Mouse (Mus musculus): Measurements from ENCODE around the gene Igsf11. TPM values are rescaled to one million over a fixed set of nuclear protein-coding genes. Genes with fewer than 3 reads are reported as not detected.
"Not testable (repeated sequence)": the region's sequence is repeated elsewhere in the genome, so short reads cannot be mapped to it uniquely, and the experiment has no call there.

Gene Igsf11
- total RNA-seq, 2 experiments from 2014 or later, result 0.33 to 0.60 TPM

DNA sequence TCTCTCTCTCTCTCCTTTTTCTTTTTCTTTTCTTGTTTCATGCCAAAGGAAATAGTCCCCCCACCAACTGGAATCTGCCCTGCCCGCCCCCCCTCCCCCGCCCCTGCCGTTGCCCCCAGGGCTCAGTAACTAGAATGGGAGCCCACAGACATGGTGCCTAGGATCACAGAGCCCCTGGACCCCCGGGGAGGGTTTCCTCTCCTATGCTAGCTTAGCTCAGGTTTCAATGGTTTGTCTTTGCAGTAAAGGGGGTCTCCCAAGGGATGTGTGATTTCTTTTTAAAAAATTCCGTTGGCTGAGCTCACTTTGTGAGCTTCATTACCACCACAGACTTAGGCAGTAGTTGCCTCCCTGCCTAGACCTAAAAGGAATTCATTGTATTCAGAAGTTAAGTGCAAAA is 89.6 kb downstream of the Igsf11 start:
- intact Hi-C loops (cut with DNase I), result no loop called here
- no peak for DNase-seq

DNA sequence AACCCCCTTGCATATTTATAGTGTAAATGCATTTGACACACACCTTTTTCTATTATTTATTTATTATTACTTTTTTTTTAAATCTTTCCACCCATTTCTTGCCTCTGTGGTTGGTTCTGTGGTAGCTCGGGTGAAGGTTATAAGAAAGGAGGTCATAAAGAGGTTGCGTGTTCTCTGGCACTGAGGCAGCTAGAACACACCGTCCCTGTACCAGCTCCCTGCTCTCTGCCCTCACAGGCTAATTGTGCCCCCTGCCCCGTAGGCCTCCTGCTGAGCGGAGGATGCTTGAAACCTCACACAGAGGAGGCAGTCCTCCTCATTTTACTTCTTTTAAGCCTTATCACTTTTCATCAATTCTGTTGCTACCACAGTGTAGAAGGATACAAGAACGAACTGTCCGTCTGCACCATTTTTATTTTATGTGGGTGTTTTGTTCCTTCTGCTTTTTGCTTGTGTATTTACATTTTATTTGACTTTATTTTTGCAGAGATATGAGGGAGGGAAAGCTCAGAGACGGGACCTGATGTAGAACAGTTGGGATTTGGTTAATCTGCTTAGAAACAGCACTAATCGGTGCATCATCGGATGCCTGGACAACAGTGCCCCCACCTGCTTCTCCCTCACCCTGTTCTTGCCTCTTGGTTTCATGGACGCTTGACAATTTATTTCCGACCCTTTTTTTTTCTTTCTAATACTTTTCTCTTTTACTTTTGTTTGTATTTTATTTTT is 90.2 kb downstream of the Igsf11 start:
- DNase-seq, result no peak
- intact Hi-C loops (cut with DNase I), result no loop called here

DNA sequence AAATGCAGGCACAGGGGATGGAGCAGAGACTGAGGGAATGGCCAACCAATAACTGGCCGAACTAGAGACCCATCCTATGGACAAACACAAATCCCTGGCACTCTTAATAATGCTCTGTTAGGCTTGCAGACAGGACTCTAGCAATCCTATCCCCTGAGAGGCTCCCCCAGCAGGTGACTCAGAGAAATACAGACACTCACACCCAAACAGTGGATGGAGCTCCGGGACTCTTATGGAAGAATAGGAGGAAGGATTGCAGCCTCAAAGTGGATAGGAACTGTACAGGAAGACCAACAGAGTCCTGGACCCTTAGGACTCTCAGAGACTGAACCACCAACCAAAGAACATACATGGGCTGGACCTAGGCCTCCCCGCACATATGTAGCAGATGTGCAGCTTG is 91.4 kb downstream of the Igsf11 start:
- intact Hi-C loops (cut with DNase I); DNase-seq: not testable (repeated sequence)

DNA sequence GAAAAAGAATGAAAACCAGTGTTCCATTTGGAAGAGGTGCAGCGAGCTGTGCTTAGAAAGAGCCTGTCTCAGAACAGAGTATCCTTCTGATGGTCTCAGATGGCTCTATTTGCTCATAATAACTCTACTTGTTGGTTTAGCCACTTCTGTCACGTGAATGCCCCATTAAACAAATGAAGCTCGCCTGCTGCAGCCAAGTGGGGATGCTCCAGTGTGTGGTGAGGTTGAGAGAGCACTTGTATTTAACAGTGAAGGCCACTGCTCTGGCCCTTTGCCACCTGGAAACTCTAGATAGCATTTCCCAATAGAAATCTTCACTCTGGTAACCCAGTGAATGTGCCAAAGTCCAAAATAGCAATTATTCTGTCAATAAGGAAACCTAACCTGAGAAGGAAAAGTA is 92.9 kb downstream of the Igsf11 start:
- DNase-seq, result no peak
- intact Hi-C loops (cut with DNase I), result no loop called here

DNA sequence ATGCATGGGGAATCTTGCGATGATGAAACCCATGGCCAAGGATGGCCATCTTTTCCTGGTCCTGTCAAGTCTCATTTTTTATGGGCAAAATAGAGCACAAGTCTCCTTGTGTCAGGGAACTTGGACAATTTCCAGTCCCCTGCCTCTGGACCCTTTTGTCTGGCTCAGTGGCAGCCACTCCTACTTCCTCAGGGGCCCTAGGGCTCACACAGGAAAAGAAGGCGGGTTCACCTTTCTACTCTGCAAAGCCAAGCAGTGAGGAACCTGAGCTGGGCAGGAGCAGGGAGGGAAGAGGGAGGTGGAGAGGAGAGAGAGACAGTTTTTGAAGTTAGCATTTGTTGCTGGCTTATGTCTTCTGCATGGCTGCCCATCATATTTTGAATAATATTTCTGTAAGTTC is 93.9 kb downstream of the Igsf11 start:
- no peak for DNase-seq
- intact Hi-C loops (cut with DNase I), result no loop called here

DNA sequence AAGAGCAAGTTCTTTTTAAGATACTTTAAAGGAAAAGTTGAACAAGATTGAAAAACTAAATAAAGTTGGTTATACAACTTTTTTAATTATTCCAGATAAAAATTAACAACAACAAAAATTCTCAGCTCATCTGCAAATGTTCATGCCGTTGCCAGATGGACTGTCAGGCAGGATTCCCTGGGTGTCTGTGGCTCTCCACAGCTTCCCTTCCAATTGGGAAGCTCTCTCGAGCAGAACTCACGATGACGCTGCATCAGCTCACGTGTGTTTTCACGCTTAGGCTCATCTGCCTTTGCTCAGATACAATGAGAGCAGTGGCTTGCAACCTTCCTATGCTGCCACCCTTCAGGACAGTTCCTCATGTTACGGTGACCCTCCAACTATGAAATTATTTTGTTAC is 101.2 kb downstream of the Igsf11 start:
- no peak for DNase-seq
- intact Hi-C loops (cut with DNase I), result no loop called here

DNA sequence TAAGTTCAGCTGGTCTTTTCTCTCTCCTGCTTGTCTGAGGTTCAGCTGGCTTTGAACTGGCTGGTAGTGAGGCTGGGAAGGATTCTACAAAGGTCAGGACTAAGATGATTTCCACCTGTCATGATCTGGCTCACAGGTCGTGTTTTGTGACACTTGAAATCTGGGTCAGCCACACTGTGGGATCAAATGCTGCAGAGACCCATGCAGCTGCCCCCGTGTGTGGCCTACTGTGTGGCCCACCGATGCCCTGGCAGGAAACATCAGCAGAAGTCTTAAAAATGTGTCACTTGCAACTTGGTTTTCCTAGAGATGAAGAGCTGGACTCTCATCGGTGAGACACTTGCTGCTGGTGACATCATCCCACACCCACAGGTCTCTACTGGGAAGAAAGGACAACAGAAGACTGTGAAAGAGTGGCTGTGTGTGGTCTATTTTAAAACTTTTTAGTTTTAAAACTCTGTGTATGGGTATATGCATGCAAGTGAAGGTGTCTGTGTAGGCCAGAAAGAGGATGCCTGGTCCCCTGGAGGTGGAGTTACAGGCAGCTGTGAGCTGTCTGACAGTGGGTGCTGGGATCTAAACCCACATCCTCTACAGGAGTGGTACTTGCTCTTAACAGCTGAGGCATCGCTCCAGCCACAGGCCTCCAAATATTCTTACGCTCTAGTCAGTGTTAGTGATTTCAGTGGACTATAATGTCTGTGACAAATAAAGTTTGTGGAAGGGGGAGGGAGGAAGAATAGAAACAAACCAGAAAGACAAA is 106.2 kb downstream of the Igsf11 start:
- intact Hi-C loops (cut with DNase I), result no loop called here

DNA sequence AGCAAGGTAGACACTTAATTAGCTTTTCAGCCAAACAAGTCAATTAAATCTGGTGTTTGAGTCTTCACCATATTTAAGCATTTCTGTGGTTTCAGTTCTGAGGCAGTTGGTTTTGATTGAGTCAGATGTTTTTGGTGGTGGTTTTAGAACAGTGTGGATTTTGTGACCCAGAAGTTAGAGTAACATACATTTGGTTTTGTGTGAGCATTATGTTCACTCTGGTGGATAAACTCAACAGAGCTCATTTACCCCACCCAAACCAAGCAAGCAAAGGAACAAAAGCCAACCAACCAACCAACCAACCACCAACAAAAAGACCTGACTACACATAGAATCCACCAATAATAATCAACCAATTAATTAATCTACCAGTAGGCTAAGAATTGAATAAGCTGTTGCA is 106.8 kb downstream of the Igsf11 start:
- DNase-seq, result no peak
- intact Hi-C loops (cut with DNase I), result no loop called here

More for the DNA sequence above, 106.2 kb downstream of the Igsf11 start:
- DNase-seq, result no peak

DNA sequence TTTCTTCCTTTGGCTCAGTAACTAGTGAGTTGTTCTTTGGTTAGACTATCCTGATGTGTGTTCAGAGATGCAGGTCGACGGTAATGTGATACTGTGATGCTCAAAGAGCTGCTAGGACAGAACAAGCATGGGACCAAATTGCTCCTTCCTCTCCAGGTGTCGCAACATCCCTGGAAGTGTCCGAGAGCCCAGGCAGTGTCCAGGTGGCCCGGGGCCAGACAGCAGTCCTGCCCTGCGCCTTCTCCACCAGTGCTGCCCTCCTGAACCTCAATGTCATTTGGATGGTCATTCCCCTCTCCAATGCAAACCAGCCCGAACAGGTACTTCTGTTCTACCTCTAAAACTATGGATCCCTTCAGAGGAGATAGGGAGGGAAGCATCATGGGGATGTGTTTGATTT is 114.5 kb downstream of the Igsf11 start:
- intact Hi-C loops (cut with DNase I), result no loop called here
- no peak for DNase-seq

DNA sequence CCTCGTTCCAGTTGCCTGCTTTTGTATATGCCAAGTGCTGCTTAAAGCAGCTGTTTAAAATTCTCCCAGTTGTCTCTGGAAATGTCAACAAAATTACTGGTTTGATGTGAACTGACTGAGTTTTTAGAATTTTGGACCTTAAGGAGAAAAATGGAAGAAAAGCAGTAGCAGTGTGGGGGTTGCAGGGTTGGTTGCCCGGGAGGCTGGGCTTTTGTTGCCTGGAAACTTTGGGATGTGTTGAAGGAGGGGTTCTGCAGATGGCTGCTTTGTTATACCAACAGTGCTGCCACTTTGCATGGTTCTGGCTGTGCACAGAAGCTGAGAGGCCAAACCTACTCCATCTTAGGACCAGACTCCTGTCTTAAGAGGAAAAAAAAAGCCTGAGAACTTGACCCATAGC is 127.0 kb downstream of the Igsf11 start:
- no peak for DNase-seq
- intact Hi-C loops (cut with DNase I), result no loop called here

DNA sequence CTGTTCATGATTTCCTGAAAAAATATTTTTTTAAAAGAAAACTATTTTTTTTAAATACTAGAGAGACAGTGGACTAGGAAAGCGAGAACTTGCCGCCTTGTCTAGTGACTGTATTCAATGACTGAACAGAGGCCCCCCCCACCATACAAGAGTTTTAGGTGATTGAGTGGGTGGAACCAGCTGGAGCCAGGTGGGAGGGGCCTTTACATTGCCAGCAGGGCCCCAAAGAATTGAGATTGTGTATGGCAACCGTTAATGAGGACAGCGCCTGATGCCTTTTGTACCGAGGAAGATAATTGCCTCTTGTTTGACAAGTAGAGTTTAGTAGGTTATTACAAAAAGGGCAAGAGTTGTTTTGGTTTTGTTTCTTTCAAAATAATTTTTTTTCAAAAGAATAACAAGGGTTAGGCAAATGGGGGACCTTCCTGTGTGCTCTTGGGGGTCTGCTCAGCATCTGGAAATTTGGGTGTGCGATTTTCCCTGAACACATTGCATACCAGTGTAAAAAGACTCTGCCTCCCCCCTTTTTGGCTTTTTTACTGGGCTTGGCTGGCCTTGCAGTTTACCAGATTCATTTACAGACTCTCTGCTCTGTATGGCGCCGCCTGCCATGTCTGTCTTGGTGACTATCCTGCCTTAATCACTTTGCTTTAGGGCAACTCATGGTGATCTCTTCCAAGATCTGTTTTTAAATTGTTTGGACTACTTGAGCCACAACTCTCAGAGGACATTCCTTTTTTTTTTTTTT is 133.7 kb downstream of the Igsf11 start:
- DNase-seq, result no peak
- intact Hi-C loops (cut with DNase I), result no loop called here

DNA sequence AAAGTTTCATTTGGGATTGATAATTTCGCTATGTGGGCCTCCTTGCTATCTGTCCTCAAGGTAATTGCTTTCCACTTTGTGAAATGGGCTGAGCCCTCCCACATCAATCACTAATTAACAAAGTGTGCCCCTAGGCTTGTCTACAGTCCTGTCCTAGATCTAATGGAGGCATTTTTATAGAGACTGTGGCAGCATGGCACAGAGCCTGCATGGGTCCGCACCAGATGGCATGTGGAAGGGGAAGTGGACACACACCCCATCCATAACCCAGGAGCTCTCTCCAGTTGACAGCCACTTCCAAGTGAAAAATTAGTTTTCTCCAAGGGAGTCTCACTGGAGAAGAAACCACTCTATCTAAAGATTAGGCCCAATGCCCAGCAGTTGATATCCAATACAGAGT is 138.9 kb downstream of the Igsf11 start:
- intact Hi-C loops (cut with DNase I), result no loop called here

DNA sequence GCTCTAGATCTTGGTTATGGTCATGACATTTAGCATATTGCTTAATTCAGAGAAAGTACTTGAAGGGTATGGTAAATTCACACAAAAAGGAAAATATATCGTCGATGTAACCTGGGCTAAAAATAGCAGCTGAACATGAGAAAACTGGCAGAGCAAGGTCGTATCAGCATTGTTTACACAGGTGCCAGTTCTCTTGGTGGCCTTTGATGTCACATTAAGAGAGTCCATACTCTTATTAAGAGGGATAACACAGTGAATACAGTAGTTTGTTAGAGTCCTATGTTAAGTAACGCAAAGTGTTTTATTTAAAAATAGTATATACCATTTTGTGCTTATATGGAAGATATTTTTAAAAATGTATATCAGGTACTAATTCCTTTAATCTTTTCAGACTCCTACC is 144.8 kb downstream of the Igsf11 start:
- intact Hi-C loops (cut with DNase I), result no loop called here
- no peak for DNase-seq

More for the DNA sequence above, 138.9 kb downstream of the Igsf11 start:
- DNase-seq, result no peak

DNA sequence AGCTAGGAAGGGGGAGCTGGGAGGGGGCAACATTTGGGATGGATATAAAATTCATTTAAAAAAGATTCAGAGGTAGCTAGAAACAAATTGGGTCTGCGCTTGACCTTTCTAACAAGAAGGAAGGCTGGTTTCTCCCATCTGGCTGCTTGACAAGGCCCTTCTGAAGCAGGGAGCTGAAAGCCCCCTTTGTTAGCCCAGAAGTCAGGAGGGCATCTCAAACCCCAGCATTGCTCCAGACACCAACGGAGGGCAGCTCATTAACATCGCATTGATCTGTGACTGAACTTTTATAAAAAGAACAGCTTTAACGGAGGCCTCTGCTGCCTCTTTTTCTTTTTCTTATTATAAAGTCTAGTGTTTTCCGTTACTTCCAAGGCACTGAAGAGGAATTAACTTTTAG is 151.9 kb downstream of the Igsf11 start:
- intact Hi-C loops (cut with DNase I), result no loop called here
- DNase-seq, result no peak

DNA sequence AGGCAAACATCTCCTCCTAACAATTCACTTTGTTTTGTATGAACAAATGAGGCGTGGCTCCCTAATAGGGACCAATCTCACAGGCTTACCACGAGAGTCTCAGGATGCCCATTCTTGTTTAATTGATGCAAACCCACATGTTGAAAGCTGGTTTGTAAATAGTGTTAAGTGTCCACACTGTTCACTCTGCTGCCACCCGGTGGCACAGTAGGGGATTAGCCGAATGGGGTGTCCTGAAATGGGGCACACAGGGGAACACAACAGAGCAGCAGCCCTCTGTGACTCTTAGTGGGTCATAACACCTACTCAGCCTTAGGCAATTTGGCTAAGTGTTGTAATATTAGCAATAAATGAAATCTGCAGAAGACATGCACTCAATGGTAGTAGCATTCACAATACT is 156.4 kb downstream of the Igsf11 start:
- DNase-seq, result peak in 1 of 2 experiments; percentile 31
- intact Hi-C loops (cut with DNase I), result no loop called here

DNA sequence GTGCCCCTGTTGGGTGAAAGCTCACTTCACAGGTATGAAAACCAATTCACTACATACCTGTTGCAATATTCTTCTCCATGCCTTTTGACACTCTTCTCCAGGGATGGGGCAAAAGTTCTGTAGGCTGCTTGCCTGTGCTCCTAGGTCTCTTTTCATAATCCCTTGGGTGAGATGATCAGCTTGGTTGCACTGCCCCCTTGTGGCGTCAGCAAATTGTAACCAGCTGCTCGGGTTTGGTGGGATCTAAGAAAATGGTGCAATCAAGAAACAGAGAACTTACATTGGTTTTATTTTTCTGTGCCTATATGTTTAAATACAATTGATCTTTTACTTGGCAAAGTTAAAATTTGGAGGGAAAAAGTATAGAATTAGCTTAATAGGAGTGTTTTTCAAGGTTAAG is 160.5 kb downstream of the Igsf11 start:
- intact Hi-C loops (cut with DNase I), result loop anchor here (1.0 to 10.0 kb wide), 3 partner anchors 151 to 518 kb away; no protein-coding TSS in a partner anchor

DNA sequence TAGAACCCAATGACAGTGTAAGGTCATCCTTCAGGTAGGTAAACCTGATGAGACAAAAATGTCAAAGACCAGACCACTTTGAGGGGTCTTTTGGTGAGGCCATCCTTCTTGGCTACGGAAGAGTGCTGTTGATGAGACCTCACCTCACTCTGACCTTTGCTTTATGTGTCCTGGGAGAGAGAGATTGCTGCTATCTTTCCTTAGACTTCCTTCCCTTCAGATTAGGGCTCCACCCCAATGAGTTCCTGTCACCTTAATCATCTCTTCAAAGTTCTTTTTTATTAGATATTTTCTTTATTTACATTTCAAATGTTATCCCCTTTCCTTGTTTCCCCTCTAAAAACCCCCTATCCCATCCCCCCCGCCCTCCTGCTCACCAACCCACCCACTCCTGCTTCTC is 161.3 kb downstream of the Igsf11 start:
- intact Hi-C loops (cut with DNase I), result loop anchor here (1.0 to 10.0 kb wide), 3 partner anchors 151 to 519 kb away; no protein-coding TSS in a partner anchor
- no peak for DNase-seq

More for the DNA sequence above, 160.5 kb downstream of the Igsf11 start:
- peak; percentile 48 to 70 for DNase-seq

DNA sequence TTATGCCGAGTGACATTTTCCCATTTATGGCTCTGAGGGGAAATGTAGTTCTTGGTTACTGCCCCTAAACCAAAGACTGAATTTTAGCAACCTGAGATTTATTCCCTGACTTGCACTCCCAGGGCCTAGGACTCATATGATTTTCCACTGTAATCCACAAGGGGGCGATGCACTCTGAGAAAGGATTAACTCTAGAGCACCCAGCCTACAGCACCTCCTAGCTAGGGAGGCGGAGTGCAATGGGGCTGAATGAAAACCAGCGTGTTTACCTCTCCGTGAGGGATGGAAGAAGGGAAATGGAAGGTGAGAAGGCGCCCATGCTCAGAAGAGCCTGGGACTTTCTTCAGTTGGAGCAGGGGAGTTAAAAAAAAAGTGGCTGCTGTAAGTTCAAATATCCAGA is 163.6 kb downstream of the Igsf11 start:
- DNase-seq, result no peak
- intact Hi-C loops (cut with DNase I), result loop anchor here (10.0 kb wide), 1 partner anchor 521 kb away; no protein-coding TSS in a partner anchor

DNA sequence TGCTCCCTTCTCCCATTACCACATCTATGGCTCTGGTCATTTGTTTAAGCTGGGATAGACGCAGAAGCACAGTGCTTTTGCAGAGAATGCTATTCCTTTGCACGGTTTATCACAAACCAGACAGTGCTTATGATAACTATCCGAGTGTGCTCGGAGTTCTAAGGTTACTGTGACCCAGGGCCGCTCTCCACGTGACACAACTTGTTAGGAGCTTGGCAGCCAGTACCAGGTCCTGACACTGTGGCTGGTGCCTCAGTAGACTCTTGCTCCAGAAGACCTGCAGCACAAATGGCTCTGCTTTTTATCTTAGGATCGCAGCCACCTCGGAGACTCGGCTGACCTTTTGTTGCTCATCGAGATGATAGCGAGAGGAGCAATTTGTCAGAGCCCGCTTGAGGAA is 164.5 kb downstream of the Igsf11 start:
- DNase-seq, result no peak
- intact Hi-C loops (cut with DNase I), result loop anchor here (10.0 kb wide), 1 partner anchor 522 kb away; no protein-coding TSS in a partner anchor

DNA sequence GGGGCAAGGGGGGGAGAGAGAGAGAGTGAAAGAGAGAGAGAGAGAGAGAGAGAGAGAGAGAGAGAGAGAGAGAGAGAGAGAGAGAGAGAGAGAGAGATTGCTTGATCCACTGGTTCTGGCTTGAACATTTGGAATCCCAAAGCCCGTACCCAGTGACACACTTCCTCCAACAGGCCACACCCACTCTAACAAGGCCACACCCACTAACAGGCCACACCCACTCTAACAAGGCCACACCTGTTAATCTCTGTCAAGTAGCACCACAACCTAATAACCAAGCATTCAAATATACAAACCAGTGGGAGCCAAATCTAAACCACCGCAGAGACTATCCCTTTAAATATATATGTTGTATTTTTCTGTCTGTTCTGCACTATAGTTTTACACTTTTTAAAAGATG is 166.4 kb downstream of the Igsf11 start:
- DNase-seq, result no peak
- intact Hi-C loops (cut with DNase I), result loop anchor here (10.0 kb wide), 1 partner anchor 524 kb away; no protein-coding TSS in a partner anchor

DNA sequence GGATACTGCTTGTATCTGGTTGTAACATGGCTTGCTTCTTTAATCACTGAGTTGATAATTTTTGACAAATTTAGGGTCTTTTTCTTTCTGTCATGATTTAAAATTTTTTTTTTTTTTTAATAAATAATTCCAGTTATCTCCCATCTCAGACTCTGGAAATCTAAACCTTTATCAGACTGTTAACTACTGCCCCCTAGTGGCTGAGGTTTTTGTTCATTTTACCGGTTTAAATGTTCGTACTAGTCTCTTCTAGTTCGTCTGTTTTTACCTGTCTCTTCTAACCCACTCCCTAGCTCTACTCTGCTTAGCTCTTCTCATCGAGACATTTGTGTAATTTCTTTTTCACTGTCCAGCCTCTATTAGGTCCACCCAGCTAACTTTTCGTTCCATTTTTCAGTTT is 170.1 kb downstream of the Igsf11 start:
- intact Hi-C loops (cut with DNase I), result no loop called here
- no peak for DNase-seq

All from heart, postnatal 36 days (tissue).